Mouse (Mus musculus) lung, adult 2 months (tissue): ENCODE data around the gene Gpr107.

ENCODE experiments used
- CTCF ChIP-seq: fragments of 200-500 bp; IDR thresholded peaks from 2 replicates; pipeline ENCODE4 v1.5.1; 2011; ENCODE audit warnings: mild to moderate bottlenecking, low read length, control low read depth; ENCODE audit not compliant: insufficient read depth
- POLR2A ChIP-seq: fragments of 200-500 bp; IDR thresholded peaks from 2 replicates; pipeline ENCODE4 v1.6.1; 2011; ENCODE audit warnings: low read depth, mild to moderate bottlenecking, control low read depth, low read length, borderline replicate concordance; ENCODE audit errors: extremely low read depth

DNA sequence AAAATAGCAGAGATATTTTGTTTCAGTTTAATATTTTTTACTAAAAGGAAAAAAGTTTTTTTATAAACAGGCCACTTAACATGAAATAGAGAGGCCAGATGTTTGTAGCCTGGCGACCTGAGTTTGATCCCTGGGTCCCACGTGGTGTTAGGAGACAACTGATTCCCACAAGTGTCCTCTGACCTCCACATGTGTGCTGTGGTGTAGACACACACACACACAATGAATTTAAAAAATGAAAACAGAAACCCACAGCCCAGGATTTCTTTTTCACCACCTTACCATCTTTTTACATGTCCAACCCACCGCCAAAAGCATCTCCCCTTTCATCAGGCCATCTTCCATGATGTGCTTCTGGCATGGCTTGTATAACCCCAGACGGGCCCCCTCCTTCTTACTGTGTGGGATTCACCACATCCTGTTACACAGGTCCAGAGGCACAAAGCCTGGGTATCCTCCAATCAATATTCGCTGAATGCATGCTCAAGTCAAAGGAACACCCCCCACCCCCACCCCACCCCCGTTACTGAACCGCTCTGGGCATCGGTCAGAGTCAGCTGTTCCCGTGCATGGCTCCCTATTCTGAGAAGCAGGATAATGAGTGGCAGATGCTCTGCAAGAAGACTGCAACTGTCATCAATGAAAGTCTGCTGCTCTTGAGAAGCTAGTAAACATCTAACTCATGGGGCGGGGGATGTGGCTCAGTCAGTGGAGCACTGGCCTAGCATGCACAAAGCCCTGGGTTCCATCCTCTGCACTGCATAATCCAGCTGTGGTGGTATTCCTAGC lies 36.0 kb upstream of the Gpr107 start:
- TF ChIP-seq CTCF (no peak), POLR2A (no peak)
